Mouse (Mus musculus): ENCODE measurements around the gene Gm20219.

DNA sequence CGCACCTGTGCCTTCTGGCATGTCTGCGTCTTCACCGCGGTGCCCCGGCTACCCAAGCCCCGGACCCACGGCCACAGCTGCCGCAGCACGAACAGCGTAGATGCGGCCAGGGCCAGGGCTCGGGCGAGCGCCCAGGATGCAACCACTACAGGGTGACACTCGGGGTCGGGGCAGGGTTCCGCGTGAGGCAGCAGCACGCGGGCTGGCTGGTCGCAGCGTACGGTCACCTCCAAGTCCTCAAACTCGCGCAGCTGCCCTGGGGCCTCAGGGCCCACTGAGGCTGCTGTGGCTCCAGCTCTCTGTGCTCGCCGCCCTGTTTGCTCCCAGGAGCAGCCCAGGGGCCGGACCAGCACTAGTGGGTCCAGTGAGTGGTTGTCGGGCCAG lies 42.5 kb downstream of the Gm20219 start:
- TF ChIP-seq GATA1 (IDR thresholded peaks at IDR 0.05; ENCODE audit: low read length) (no peak), TAL1 (IDR thresholded peaks at IDR 0.05; ENCODE audit: low read length) (no peak)

All from erythroblast, embryonic 14.5 days (primary cell).